Mouse (Mus musculus) adrenal gland (tissue): ENCODE data around the gene Rpap3.

Experiments used
- intact Hi-C: fragments of 180-260 bp; cut with DNase I; formaldehyde crosslinking; loops from one replicate; pipeline ENCODE4 v1.15.1; 2025

The Rpap3 gene

GRCm38 (mm10) chr15:97731111-97731510, 25.5 kb upstream of the Rpap3 start, which contains the start of gene Endou:
Gene Endou, minus strand, starts transcription at chr15:97731339.
- intact Hi-C loops: no loop called here

GRCm38 (mm10) chr15:97730365-97730764, 24.7 kb upstream of the Rpap3 start:
- intact Hi-C loops: no loop called here

GRCm38 (mm10) chr15:97728804-97729203, 23.2 kb upstream of the Rpap3 start:
- intact Hi-C loops: no loop called here

- intact Hi-C loops: no loop called here
These were observed 22.8 kb upstream of the Rpap3 start for GRCm38 (mm10) chr15:97728394-97728793.

GRCm38 (mm10) chr15:97727520-97727919, 21.9 kb upstream of the Rpap3 start:
- intact Hi-C loops: no loop called here

- intact Hi-C loops: no loop called here
These were observed 21.4 kb upstream of the Rpap3 start for GRCm38 (mm10) chr15:97727048-97727447.

- intact Hi-C loops: no loop called here
These were observed 20.7 kb upstream of the Rpap3 start for GRCm38 (mm10) chr15:97726310-97726709.

- intact Hi-C loops: no loop called here
These were observed 19.7 kb upstream of the Rpap3 start for GRCm38 (mm10) chr15:97725198-97725785.

GRCm38 (mm10) chr15:97724346-97725197, 18.9 kb upstream of the Rpap3 start:
- intact Hi-C loops: no loop called here

- intact Hi-C loops: no loop called here
These were observed 18.1 kb upstream of the Rpap3 start for GRCm38 (mm10) chr15:97723536-97724345.

- intact Hi-C loops: no loop called here
These were observed 15.5 kb upstream of the Rpap3 start for GRCm38 (mm10) chr15:97721008-97721701.

GRCm38 (mm10) chr15:97720026-97720675, 14.5 kb upstream of the Rpap3 start:
- intact Hi-C loops: no loop called here

GRCm38 (mm10) chr15:97719494-97719893, 13.9 kb upstream of the Rpap3 start:
- intact Hi-C loops: loop anchor here (2.0 kb wide), 1 partner anchor 131 kb away; no protein-coding TSS in a partner anchor

- intact Hi-C loops: loop anchor here (2.0 kb wide), 1 partner anchor 132 kb away; no protein-coding TSS in a partner anchor
These were observed 13.0 kb upstream of the Rpap3 start for GRCm38 (mm10) chr15:97718535-97719155.

GRCm38 (mm10) chr15:97717861-97718534, 12.4 kb upstream of the Rpap3 start:
- intact Hi-C loops: loop anchor here (1.0 to 2.0 kb wide), 2 partner anchors 58 to 133 kb away; no protein-coding TSS in a partner anchor

- intact Hi-C loops: loop anchor here (1.0 kb wide), 1 partner anchor 60 kb away; no protein-coding TSS in a partner anchor
These were observed 11.2 kb upstream of the Rpap3 start for GRCm38 (mm10) chr15:97716782-97717181.

- intact Hi-C loops: no loop called here
These were observed 10.1 kb upstream of the Rpap3 start for GRCm38 (mm10) chr15:97715734-97716133.

GRCm38 (mm10) chr15:97715083-97715482, 9.5 kb upstream of the Rpap3 start:
- intact Hi-C loops: no loop called here

GRCm38 (mm10) chr15:97712546-97712945, 6.9 kb upstream of the Rpap3 start:
- intact Hi-C loops: loop anchor here (5.0 kb wide), 1 partner anchor 240 kb away; no protein-coding TSS in a partner anchor
